Mouse (Mus musculus) neural tube, embryonic 11.5 days (tissue): ENCODE results near the gene Trim28. TPM values are rescaled to one million over a fixed set of nuclear protein-coding genes. Genes with fewer than 3 reads are reported as not detected.

Experiments
- ATAC-seq: fragments of 200-750 bp; cut with Nextera tagmentation; 2 replicates; pipeline ENCODE4 v1.8.0; 2017; ENCODE audit warnings: moderate number of reproducible peaks, mild to moderate bottlenecking, moderate TSS enrichment, moderate library complexity; ENCODE audit not compliant: insufficient read depth, low FRiP score, low TSS enrichment
- DNase-seq: peaks from one replicate; pipeline ENCODE4 v3.0.0-alpha.2; 2015; ENCODE audit warnings: low spot score
- H3K27ac ChIP-seq: fragments of 300-500 bp; sonication (generic); 2 replicates; pipeline ENCODE4 v1.5.1; 2014; ENCODE audit warnings: low read depth, mild to moderate bottlenecking, low read length
- H3K27me3 ChIP-seq: fragments of 300-500 bp; sonication (generic); 2 replicates; pipeline ENCODE4 v1.6.1; 2014; ENCODE audit warnings: mild to moderate bottlenecking, low read length, mixed read lengths; ENCODE audit not compliant: control insufficient read depth, insufficient read depth
- H3K36me3 ChIP-seq: fragments of 300-500 bp; sonication (generic); 2 replicates; pipeline ENCODE4 v1.6.1; 2014; ENCODE audit warnings: mild to moderate bottlenecking, low read length, moderate library complexity, mixed read lengths; ENCODE audit not compliant: control insufficient read depth, insufficient read depth
- H3K4me1 ChIP-seq: fragments of 300-500 bp; sonication (generic); 2 replicates; pipeline ENCODE4 v1.6.1; 2014; ENCODE audit warnings: low read length, mixed read lengths; ENCODE audit not compliant: control insufficient read depth, insufficient read depth
- H3K4me2 ChIP-seq: fragments of 300-500 bp; sonication (generic); 2 replicates; pipeline ENCODE4 v1.6.1; 2014; ENCODE audit warnings: low read depth, mild to moderate bottlenecking, moderate library complexity
- H3K4me3 ChIP-seq: fragments of 300-500 bp; sonication (generic); 2 replicates; pipeline ENCODE4 v1.5.1; 2014; ENCODE audit warnings: low read depth, low read length
- H3K9ac ChIP-seq: fragments of 300-500 bp; sonication (generic); 2 replicates; pipeline ENCODE4 v1.6.1; 2014; ENCODE audit warnings: mild to moderate bottlenecking, low read length
- H3K9me3 ChIP-seq: fragments of 300-500 bp; sonication (generic); 2 replicates; pipeline ENCODE4 v1.6.1; 2016; ENCODE audit warnings: low read length; ENCODE audit not compliant: control insufficient read depth
- WGBS: fragments of 180-500 bp; shearing (Covaris S2); extraction: QIAGEN DNeasy Blood & Tissue Kit; methylation state at CpG from one replicate; pipeline ENCODE4 v1.1.7; 2014; 5-methylcytosine and 5-hydroxymethylcytosine counted together
- polyA plus RNA-seq: library from polyadenylated mRNA; unstranded; fragments of >200 nt; fragmentation: Nextera tagmentation; extraction: Ambion mirVana; gene quantifications from 2 replicates; pipeline ENCODE4 v1.2.1, GENCODE M21; 2014

The Trim28 gene
- polyA plus RNA-seq, 1 experiment from 2014 or later = 523 TPM

- Histone ChIP-seq H3K27ac (peak overlapping the region; percentile 99), H3K36me3 (peaks cover 16% of the 10 kb centered on the region), H3K4me1 (peaks cover 13% of the 10 kb centered on the region), H3K9ac (peak overlapping the region; percentile 97), H3K27me3 (no peaks in the 10 kb centered on the region), H3K4me3 (peak overlapping the region; percentile 95), H3K4me2 (peak overlapping the region; percentile 98), H3K9me3 (no peaks in the 10 kb centered on the region)
- peak; percentile 91 for DNase-seq
- peak; percentile 67 for ATAC-seq
- 3% methylated on average over 31 of the region's 31 CpGs for WGBS
Measured at GRCm38 (mm10) chr7:13022773-13023535, 24.0 kb downstream of the Trim28 start.

- peak overlapping the region; percentile 95 for H3K4me3 ChIP-seq
- H3K4me2 ChIP-seq = peak overlapping the region; percentile 98
- ATAC-seq (peak; percentile 85), DNase-seq (peak; percentile 97)
- peak overlapping the region; percentile 97 for H3K9ac ChIP-seq
- peak overlapping the region; percentile 99 for H3K27ac ChIP-seq
- under 1% methylated on average over 79 of the region's 95 CpGs for WGBS
- no peaks in the 10 kb centered on the region for H3K9me3 ChIP-seq
- peaks cover 13% of the 10 kb centered on the region for H3K4me1 ChIP-seq
- H3K36me3 ChIP-seq = peaks cover 27% of the 10 kb centered on the region
- H3K27me3 ChIP-seq = no peaks in the 10 kb centered on the region
Measured at GRCm38 (mm10) chr7:13023928-13024731, 25.2 kb downstream of the Trim28 start.

- peak overlapping the region; percentile 99 for H3K27ac ChIP-seq
- peak; percentile 78 for DNase-seq
- peak; percentile 64 for ATAC-seq
- H3K9ac ChIP-seq = peak overlapping the region; percentile 97
- H3K36me3 ChIP-seq = peaks cover 34% of the 10 kb centered on the region
- no peaks in the 10 kb centered on the region for H3K27me3 ChIP-seq
- WGBS = under 1% methylated on average over 40 of the region's 44 CpGs
- H3K9me3 ChIP-seq = no peaks in the 10 kb centered on the region
- H3K4me2 ChIP-seq = peak overlapping the region; percentile 98
- peak overlapping the region; percentile 95 for H3K4me3 ChIP-seq
- H3K4me1 ChIP-seq = peaks cover 13% of the 10 kb centered on the region
Measured at GRCm38 (mm10) chr7:13024805-13025204, 25.9 kb downstream of the Trim28 start.

- 34% methylated on average over 4 of the region's 4 CpGs for WGBS
- Histone ChIP-seq H3K27ac (0 out of 2 replicates have a peak overlapping the region, but pooled peaks have one; percentile 39), H3K4me2 (peak overlapping the region; percentile 98), H3K9ac (peak overlapping the region; percentile 97), H3K36me3 (peaks cover 42% of the 10 kb centered on the region), H3K9me3 (no peaks in the 10 kb centered on the region), H3K4me1 (peaks cover 13% of the 10 kb centered on the region), H3K27me3 (no peaks in the 10 kb centered on the region), H3K4me3 (peak overlapping the region; percentile 95)
- ATAC-seq = no peak
- no peak for DNase-seq
Measured at GRCm38 (mm10) chr7:13025511-13026112, 26.7 kb downstream of the Trim28 start.

- DNase-seq (no peak), ATAC-seq (no peak)
- Histone ChIP-seq H3K4me1 (peaks cover 19% of the 10 kb centered on the region), H3K36me3 (peaks cover 47% of the 10 kb centered on the region), H3K9ac (no peak overlapping the region), H3K9me3 (no peaks in the 10 kb centered on the region), H3K4me2 (no peak overlapping the region), H3K27me3 (no peaks in the 10 kb centered on the region), H3K4me3 (no peak overlapping the region), H3K27ac (no peak overlapping the region)
- WGBS = 96% methylated on average over 4 of the region's 4 CpGs
Measured at GRCm38 (mm10) chr7:13028986-13029385, 30.1 kb downstream of the Trim28 start.

GRCm38 (mm10) chr7:13031069-13031468 is 32.2 kb downstream of the Trim28 start:
- 76% methylated on average over 5 of the region's 5 CpGs for WGBS
- H3K36me3 ChIP-seq = peaks cover 47% of the 10 kb centered on the region
- no peak overlapping the region for H3K27ac ChIP-seq
- H3K9me3 ChIP-seq = no peaks in the 10 kb centered on the region
- H3K4me1 ChIP-seq = peaks cover 13% of the 10 kb centered on the region
- no peak for ATAC-seq
- DNase-seq = no peak
- no peaks in the 10 kb centered on the region for H3K27me3 ChIP-seq
- H3K4me2 ChIP-seq = no peak overlapping the region
- H3K4me3 ChIP-seq = no peak overlapping the region
- no peak overlapping the region for H3K9ac ChIP-seq

GRCm38 (mm10) chr7:13031983-13032382 is 33.1 kb downstream of the Trim28 start:
- peaks cover 46% of the 10 kb centered on the region for H3K36me3 ChIP-seq
- no peak for DNase-seq

GRCm38 (mm10) chr7:13032541-13032940 is 33.6 kb downstream of the Trim28 start:
- no peak for DNase-seq
- Histone ChIP-seq H3K4me2 (no peak overlapping the region), H3K4me3 (0 out of 2 replicates have a peak overlapping the region, but pooled peaks have one; percentile 8), H3K9ac (no peak overlapping the region), H3K4me1 (peaks cover 14% of the 10 kb centered on the region; the same call in 1 of the 2 replicates), H3K9me3 (no peaks in the 10 kb centered on the region), H3K27ac (no peak overlapping the region), H3K36me3 (peaks cover 42% of the 10 kb centered on the region), H3K27me3 (no peaks in the 10 kb centered on the region)
- WGBS = 93% methylated on average over 7 of the region's 7 CpGs
- no peak for ATAC-seq

More at GRCm38 (mm10) chr7:13031983-13032382, 33.1 kb downstream of the Trim28 start:
- no peaks in the 10 kb centered on the region for H3K27me3 ChIP-seq
- ATAC-seq = no peak
- H3K9ac ChIP-seq = no peak overlapping the region
- H3K9me3 ChIP-seq = no peaks in the 10 kb centered on the region
- 95% methylated on average over 2 of the region's 2 CpGs for WGBS
- H3K4me2 ChIP-seq = no peak overlapping the region
- no peak overlapping the region for H3K27ac ChIP-seq
- H3K4me1 ChIP-seq = peaks cover 14% of the 10 kb centered on the region; the same call in 1 of the 2 replicates
- H3K4me3 ChIP-seq = no peak overlapping the region
